ENCODE assay signal across 17 mouse cellular contexts in genomic region chr13:9170726-9171125, GRCm38 (mm10).
"Had no signal": no experiment of that assay in that cellular context is flagged by ENCODE, and none has a peak within 500 bp of the region (broad histone marks: within the 10 kb centered on the region; RNA-seq: fewer than 3 reads in every experiment).

No protein-coding gene starts in this region.

- H3K4me3 ChIP-seq: lung, embryonic 15.5 days; megakaryocyte, embryonic 14.5 days; midbrain, embryonic 13.5 days; midbrain, embryonic 15.5 days; neural tube, embryonic 12.5 days; stomach, embryonic 15.5 days had no signal

- H3K9ac ChIP-seq: lung, embryonic 15.5 days; midbrain, embryonic 13.5 days; midbrain, embryonic 15.5 days; neural tube, embryonic 12.5 days; stomach, embryonic 15.5 days had no signal

- H3K27ac ChIP-seq: lung, embryonic 15.5 days; macrophage; midbrain, embryonic 13.5 days; midbrain, embryonic 15.5 days; neural tube, embryonic 12.5 days; stomach, embryonic 15.5 days; stomach, postnatal 0 days had no signal

- H3K27me3 ChIP-seq: lung, embryonic 15.5 days; megakaryocyte, embryonic 14.5 days; midbrain, embryonic 13.5 days; midbrain, embryonic 15.5 days; neural tube, embryonic 12.5 days; stomach, embryonic 15.5 days had no signal

- H3K4me1 ChIP-seq: lung, embryonic 15.5 days; midbrain, embryonic 13.5 days; midbrain, embryonic 15.5 days; neural tube, embryonic 12.5 days; stomach, embryonic 15.5 days had no signal

- H3K9me3 ChIP-seq: lung, embryonic 15.5 days; megakaryocyte, embryonic 14.5 days; midbrain, embryonic 13.5 days; midbrain, embryonic 15.5 days; neural tube, embryonic 12.5 days; stomach, embryonic 15.5 days had no signal

- H3K4me2 ChIP-seq: lung, embryonic 15.5 days; midbrain, embryonic 11.5 days; midbrain, embryonic 13.5 days; midbrain, embryonic 15.5 days; neural tube, embryonic 12.5 days; stomach, embryonic 15.5 days had no signal

- ATAC-seq: lung, postnatal 0 days; midbrain, embryonic 13.5 days; midbrain, embryonic 15.5 days had no signal

- DNase-seq: lung, adult 2 months; lung, postnatal 14 days; lung, postnatal 36 days; right cerebral cortex, postnatal 14 days; thymus, adult 2 months; thymus, postnatal 25 days; thymus, postnatal 4 days had no signal
